Mouse (Mus musculus): ENCODE data around the gene Ndufs3.

GRCm38 (mm10) chr2:90903398-90903797 is 1.2 kb downstream of the Ndufs3 start:
- TF ChIP-seq MXI1 (IDR thresholded peaks at IDR 0.05; ENCODE audit: low read depth, low read length) (no peak), MYC (IDR thresholded peaks at IDR 0.05; ENCODE audit: low read depth, low read length) (no peak), POLR2A (IDR thresholded peaks at IDR 0.05; ENCODE audit: low read depth, low read length) (no peak), ELF1 (IDR thresholded peaks at IDR 0.05; ENCODE audit: low read depth, low read length) (no peak), CTCF (conservative IDR thresholded peaks at IDR 0.05 in 1 of 2, IDR thresholded peaks at IDR 0.05 in 1 of 2; ENCODE audit: low read depth in 2 of 2, low read length in 2 of 2) (no peak), SIN3A (IDR thresholded peaks at IDR 0.05; ENCODE audit: low read length) (no peak; the same call in 1 of the 2 replicates), MAZ (IDR thresholded peaks at IDR 0.05; ENCODE audit: low read depth, low read length) (no peak), EP300 (IDR thresholded peaks at IDR 0.05; ENCODE audit: low read length) (no peak), ZMIZ1 (IDR thresholded peaks at IDR 0.05; ENCODE audit: low read depth, low read length) (no peak), USF2 (conservative IDR thresholded peaks at IDR 0.05; ENCODE audit: low read depth, low read length) (no peak), RAD21 (IDR thresholded peaks at IDR 0.05; ENCODE audit: low read depth, low read length) (no peak), MEF2A (IDR thresholded peaks at IDR 0.05; ENCODE audit: borderline replicate concordance, low read depth, low read length) (no peak), GABPA (IDR thresholded peaks at IDR 0.05; ENCODE audit: insufficient replicate concordance, low read depth, low read length) (no peak)
